Mouse (Mus musculus) thymus, adult 2 months (tissue): ENCODE measurements at regions not wholly inside any gene's neighbourhood (a gene's known extent, or its start where the extent isn't known, plus 50 kb on each side); places are given as distances from the start of the nearest gene placed in this dataset.

ENCODE experiments used
- DNase-seq: peaks from one replicate; pipeline ENCODE4 v3.0.0; 2021
- H3K27ac ChIP-seq: fragments of 200-500 bp; 2 replicates; pipeline ENCODE4 v1.5.1; 2012; ENCODE audit warnings: low read length, control low read depth; ENCODE audit not compliant: control insufficient read depth, insufficient read depth
- H3K27me3 ChIP-seq: fragments of 200-500 bp; 2 replicates; pipeline ENCODE4 v1.6.1; 2012; ENCODE audit warnings: mild to moderate bottlenecking, low read length, moderate library complexity, mixed read lengths; ENCODE audit not compliant: control insufficient read depth, insufficient read depth
- H3K36me3 ChIP-seq: fragments of 200-500 bp; 2 replicates; pipeline ENCODE4 v1.6.1; 2012; ENCODE audit warnings: mild to moderate bottlenecking, low read length, moderate library complexity; ENCODE audit not compliant: control insufficient read depth, insufficient read depth
- H3K4me1 ChIP-seq: fragments of 200-500 bp; replicated peaks from 2 replicates; pipeline ENCODE4 v1.6.1; 2012; ENCODE audit warnings: low read length; ENCODE audit not compliant: control insufficient read depth, insufficient read depth
- H3K4me3 ChIP-seq: fragments of 200-500 bp; 2 replicates; pipeline ENCODE4 v1.5.1; 2012; ENCODE audit warnings: mild to moderate bottlenecking, low read length, control low read depth, moderate library complexity; ENCODE audit not compliant: control insufficient read depth, insufficient read depth
- CTCF ChIP-seq: fragments of 200-500 bp; IDR thresholded peaks from 2 replicates; pipeline ENCODE4 v1.5.1; 2012; ENCODE audit warnings: mild to moderate bottlenecking, control low read depth, low read length, moderate library complexity, borderline replicate concordance; ENCODE audit not compliant: control insufficient read depth, poor library complexity, insufficient read depth; ENCODE audit errors: extremely low read depth
- POLR2A ChIP-seq: fragments of 200-500 bp; IDR thresholded peaks from 2 replicates; pipeline ENCODE4 v1.6.1; 2012; ENCODE audit warnings: mild to moderate bottlenecking, low read length, control low read depth, moderate library complexity; ENCODE audit not compliant: control insufficient read depth, poor library complexity, insufficient read depth; ENCODE audit errors: extremely low read depth
- WGBS: fragments of 180-500 bp; shearing (Covaris S2); methylation state at CpG from one replicate; pipeline ENCODE4 v1.1.7; 2018; 5-methylcytosine and 5-hydroxymethylcytosine counted together

GRCm38 (mm10) chr10:67726351-67726750 is 177.6 kb upstream of the Ado start:
- Histone ChIP-seq H3K36me3 (no peaks in the 10 kb centered on the region), H3K4me3 (no peak overlapping the region), H3K27me3 (no peaks in the 10 kb centered on the region), H3K4me1 (no peaks in the 10 kb centered on the region), H3K27ac (no peak overlapping the region)
- DNase-seq: no peak
- 86% methylated on average over 7 of the region's 7 CpGs for WGBS
- no peak for TF ChIP-seq POLR2A
- TF ChIP-seq CTCF: no peak

- WGBS: 73% methylated on average over 5 of the region's 5 CpGs
- no peak for TF ChIP-seq POLR2A
- TF ChIP-seq CTCF: no peak
- DNase-seq: peak; percentile 38
- Histone ChIP-seq H3K4me1 (no peaks in the 10 kb centered on the region), H3K4me3 (no peak overlapping the region), H3K36me3 (no peaks in the 10 kb centered on the region), H3K27me3 (no peaks in the 10 kb centered on the region), H3K27ac (no peak overlapping the region)
Measured at GRCm38 (mm10) chr10:67721787-67722186, 173.0 kb upstream of the Ado start.

DNA sequence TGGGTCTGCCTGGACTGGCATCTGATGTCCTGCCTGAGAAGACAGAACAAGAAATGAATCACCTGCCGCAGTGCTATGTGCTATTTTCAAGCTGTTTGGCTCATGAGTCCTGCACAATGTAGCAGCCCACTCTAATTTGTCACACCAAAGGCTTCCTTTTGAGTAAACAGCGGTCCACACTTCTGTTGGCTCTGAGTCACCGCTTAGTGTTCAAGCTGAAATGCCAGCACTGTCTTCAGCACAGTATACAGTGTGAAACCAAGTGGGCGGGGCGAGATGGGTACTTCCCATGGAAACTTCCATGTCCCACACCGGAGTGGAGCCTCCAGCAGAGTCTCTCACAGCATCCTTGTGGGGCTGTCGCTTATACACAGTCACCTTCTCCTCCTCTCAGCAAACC is 168.8 kb upstream of the Ado start:
- Histone ChIP-seq H3K4me3 (no peak overlapping the region), H3K36me3 (no peaks in the 10 kb centered on the region), H3K27ac (no peak overlapping the region), H3K4me1 (no peaks in the 10 kb centered on the region), H3K27me3 (no peaks in the 10 kb centered on the region)
- 94% methylated on average over 7 of the region's 7 CpGs for WGBS
- no peak for TF ChIP-seq CTCF
- no peak for TF ChIP-seq POLR2A
- no peak for DNase-seq

DNA sequence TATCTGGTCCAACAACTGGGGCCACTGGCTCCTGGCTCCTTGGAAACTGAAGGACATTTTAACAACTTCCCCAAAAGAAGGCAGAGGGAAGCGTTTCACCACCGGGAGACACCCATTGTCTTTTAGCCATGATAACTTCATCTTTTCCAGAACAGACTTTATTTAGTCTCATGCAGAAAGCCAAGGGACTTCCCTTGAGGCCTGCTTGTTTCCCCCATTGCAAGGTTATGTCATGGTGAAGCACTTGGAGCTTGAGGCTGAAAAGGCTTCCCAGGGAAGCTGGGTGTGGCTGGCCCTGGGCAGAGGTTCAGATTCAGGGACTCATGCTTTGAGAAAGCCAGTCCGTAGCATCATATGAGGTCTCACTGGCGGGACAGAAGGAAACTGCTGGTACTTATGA is 166.3 kb upstream of the Ado start:
- WGBS: 82% methylated on average over 4 of the region's 4 CpGs
- Histone ChIP-seq H3K4me1 (no peaks in the 10 kb centered on the region), H3K4me3 (no peak overlapping the region), H3K27ac (no peak overlapping the region), H3K36me3 (no peaks in the 10 kb centered on the region), H3K27me3 (no peaks in the 10 kb centered on the region)
- TF ChIP-seq CTCF (no peak), POLR2A (no peak)
- no peak for DNase-seq

- H3K27ac ChIP-seq: no peak overlapping the region
Measured at GRCm38 (mm10) chr10:67713098-67713497, 164.3 kb upstream of the Ado start.

GRCm38 (mm10) chr10:67712665-67713064 is 163.9 kb upstream of the Ado start:
- TF ChIP-seq CTCF (no peak), POLR2A (no peak)
- H3K27me3 ChIP-seq: no peaks in the 10 kb centered on the region
- no peak overlapping the region for H3K27ac ChIP-seq
- no peak for DNase-seq
- H3K4me3 ChIP-seq: no peak overlapping the region
- 53% methylated on average over 6 of the region's 6 CpGs for WGBS
- no peaks in the 10 kb centered on the region for H3K4me1 ChIP-seq
- H3K36me3 ChIP-seq: no peaks in the 10 kb centered on the region

More at GRCm38 (mm10) chr10:67713098-67713497, 164.3 kb upstream of the Ado start:
- TF ChIP-seq POLR2A (no peak), CTCF (no peak)
- Histone ChIP-seq H3K36me3 (no peaks in the 10 kb centered on the region), H3K27me3 (no peaks in the 10 kb centered on the region), H3K4me3 (no peak overlapping the region), H3K4me1 (no peaks in the 10 kb centered on the region)
- DNase-seq: no peak
- WGBS: 40% methylated on average over 10 of the region's 10 CpGs

- Histone ChIP-seq H3K4me1 (no peaks in the 10 kb centered on the region), H3K4me3 (no peak overlapping the region), H3K27ac (no peak overlapping the region), H3K27me3 (no peaks in the 10 kb centered on the region), H3K36me3 (no peaks in the 10 kb centered on the region)
- no peak for DNase-seq
- TF ChIP-seq CTCF: no peak
- WGBS: 99% methylated on average over 3 of the region's 3 CpGs
Measured at GRCm38 (mm10) chr10:67711961-67712360, 163.2 kb upstream of the Ado start.
